Mouse (Mus musculus): ENCODE results near the gene Fbxw8.
A peak's percentile ranks its signal among the peaks of the same experiment; 100 is the strongest.

Gene Fbxw8

GRCm38 (mm10) chr5:118154839-118155564 lies at the start of gene Fbxw8:
TSS of gene Fbxw8 (minus strand) at chr5:118155464.
- peak; percentile 26 for DNase-seq

GRCm38 (mm10) chr5:118204675-118205440 lies 49.6 kb upstream of the Fbxw8 start:
- DNase-seq = no peak

- DNase-seq = no peak
These were observed 44.4 kb upstream of the Fbxw8 start for GRCm38 (mm10) chr5:118199670-118200069.

GRCm38 (mm10) chr5:118197421-118197820 lies 42.2 kb upstream of the Fbxw8 start:
- DNase-seq = no peak

GRCm38 (mm10) chr5:118192221-118192620 lies 37.0 kb upstream of the Fbxw8 start:
- no peak for DNase-seq

GRCm38 (mm10) chr5:118190491-118190890 lies 35.2 kb upstream of the Fbxw8 start:
- DNase-seq = no peak

GRCm38 (mm10) chr5:118188356-118188755 lies 33.1 kb upstream of the Fbxw8 start:
- no peak for DNase-seq

- DNase-seq = no peak
These were observed 31.8 kb upstream of the Fbxw8 start for GRCm38 (mm10) chr5:118186903-118187633.

GRCm38 (mm10) chr5:118177640-118178039 lies 22.4 kb upstream of the Fbxw8 start:
- no peak for DNase-seq

- peak; percentile 9 to 16 for DNase-seq
These were observed 19.9 kb upstream of the Fbxw8 start for GRCm38 (mm10) chr5:118175137-118175536.

- no peak for DNase-seq
These were observed 19.2 kb upstream of the Fbxw8 start for GRCm38 (mm10) chr5:118174310-118175009.

- DNase-seq = peak in 1 of 2 experiments; percentile 6
These were observed 16.9 kb upstream of the Fbxw8 start for GRCm38 (mm10) chr5:118172078-118172723.

GRCm38 (mm10) chr5:118171665-118172064 lies 16.4 kb upstream of the Fbxw8 start:
- DNase-seq = peak in 1 of 2 experiments; percentile 16

- DNase-seq = peak; percentile 23 to 29
These were observed 15.7 kb upstream of the Fbxw8 start for GRCm38 (mm10) chr5:118170888-118171529.

- peak; percentile 23 to 47 for DNase-seq
These were observed 14.3 kb upstream of the Fbxw8 start for GRCm38 (mm10) chr5:118169222-118170221.

GRCm38 (mm10) chr5:118167561-118167995 lies 12.3 kb upstream of the Fbxw8 start:
- DNase-seq = no peak

GRCm38 (mm10) chr5:118165462-118165861 lies 10.2 kb upstream of the Fbxw8 start:
- DNase-seq = no peak

GRCm38 (mm10) chr5:118164581-118164980 lies 9.3 kb upstream of the Fbxw8 start, which contains the start of gene Hrk:
TSS of gene Hrk (plus strand) at chr5:118164648.
- no peak for DNase-seq

- DNase-seq = no peak
These were observed 5.4 kb upstream of the Fbxw8 start for GRCm38 (mm10) chr5:118160691-118161090.

GRCm38 (mm10) chr5:118156976-118157375 lies 1.7 kb upstream of the Fbxw8 start:
- DNase-seq = no peak

Data from thymus, postnatal 36 days (tissue).